Mouse (Mus musculus): ENCODE data around the gene 1110008L16Rik.
A peak's percentile ranks its signal among the peaks of the same experiment; 100 is the strongest.
"Not testable (repeated sequence)": the region's sequence is repeated elsewhere in the genome, so short reads cannot be mapped to it uniquely, and the experiment has no call there.

1110008L16Rik gene

GRCm38 (mm10) chr12:55392733-55393577 lies 93.6 kb downstream of the 1110008L16Rik start:
- DNase-seq (ENCODE audit: low spot score) = no peak

- DNase-seq (ENCODE audit: low spot score) = not testable (repeated sequence)
These were observed 96.2 kb downstream of the 1110008L16Rik start for GRCm38 (mm10) chr12:55395601-55396000.

- no peak for DNase-seq (ENCODE audit: low spot score)
These were observed 97.2 kb downstream of the 1110008L16Rik start for GRCm38 (mm10) chr12:55396536-55396935.

GRCm38 (mm10) chr12:55397544-55398239 lies 98.3 kb downstream of the 1110008L16Rik start:
- no peak for DNase-seq (ENCODE audit: low spot score)

- DNase-seq (ENCODE audit: low spot score) = peak; percentile 87
These were observed 99.1 kb downstream of the 1110008L16Rik start for GRCm38 (mm10) chr12:55398240-55399127.

GRCm38 (mm10) chr12:55399128-55399677 lies 99.8 kb downstream of the 1110008L16Rik start:
- DNase-seq (ENCODE audit: low spot score) = no peak

- DNase-seq (ENCODE audit: low spot score) = no peak
These were observed 108.5 kb downstream of the 1110008L16Rik start for GRCm38 (mm10) chr12:55407888-55408287.

- DNase-seq (ENCODE audit: low spot score) = no peak
These were observed 115.9 kb downstream of the 1110008L16Rik start for GRCm38 (mm10) chr12:55415255-55415654.

- DNase-seq (ENCODE audit: low spot score) = no peak
These were observed 116.4 kb downstream of the 1110008L16Rik start for GRCm38 (mm10) chr12:55415762-55416161.

- no peak for DNase-seq (ENCODE audit: low spot score)
These were observed 120.8 kb downstream of the 1110008L16Rik start for GRCm38 (mm10) chr12:55420220-55420619.

GRCm38 (mm10) chr12:55422057-55422456 lies 122.7 kb downstream of the 1110008L16Rik start:
- DNase-seq (ENCODE audit: low spot score) = no peak

- no peak for DNase-seq (ENCODE audit: low spot score)
These were observed 126.9 kb downstream of the 1110008L16Rik start for GRCm38 (mm10) chr12:55426300-55426699.

GRCm38 (mm10) chr12:55429201-55429600 lies 129.8 kb downstream of the 1110008L16Rik start:
- no peak for DNase-seq (ENCODE audit: low spot score)

- no peak for DNase-seq (ENCODE audit: low spot score)
These were observed 130.6 kb downstream of the 1110008L16Rik start for GRCm38 (mm10) chr12:55429956-55430355.
